Mouse (Mus musculus): Measurements from ENCODE around the gene Pla2g15.

DNA sequence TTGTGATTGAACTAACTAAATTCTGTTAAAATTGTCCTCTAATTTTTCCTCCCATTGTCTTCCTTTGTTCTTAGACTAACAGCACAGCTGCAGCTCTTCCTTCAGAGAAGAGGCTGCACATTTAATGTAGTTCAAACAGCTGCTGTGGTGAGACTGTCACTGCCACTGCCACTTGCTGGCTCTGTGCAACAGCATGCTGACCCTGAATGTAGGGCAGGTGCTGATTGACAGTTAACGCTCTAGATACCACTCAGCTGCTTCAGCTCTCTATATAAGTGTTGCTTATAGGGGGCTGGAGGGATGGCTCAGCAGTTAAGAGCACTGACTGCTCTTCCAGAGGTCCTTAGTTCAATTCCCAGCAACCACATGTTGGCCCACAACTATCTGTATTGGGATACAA lies 37.7 kb upstream of the Pla2g15 start:
- TF ChIP-seq CTCF (IDR thresholded peaks at IDR 0.05; ENCODE audit: low read depth) (peak; percentile 8; the same call in 1 of the 2 replicates), EP300 (optimal IDR thresholded peaks at IDR 0.05) (no peak)

Measured in stomach, postnatal 0 days (tissue).